Mouse (Mus musculus) yolk sac, embryonic 10.5 days (tissue): ENCODE measurements around the gene Nin.

ENCODE experiments used
- DNase-seq: peaks from one replicate; pipeline ENCODE4 v3.0.0-alpha.2; 2017; ENCODE audit warnings: low spot score

Nin gene

DNA sequence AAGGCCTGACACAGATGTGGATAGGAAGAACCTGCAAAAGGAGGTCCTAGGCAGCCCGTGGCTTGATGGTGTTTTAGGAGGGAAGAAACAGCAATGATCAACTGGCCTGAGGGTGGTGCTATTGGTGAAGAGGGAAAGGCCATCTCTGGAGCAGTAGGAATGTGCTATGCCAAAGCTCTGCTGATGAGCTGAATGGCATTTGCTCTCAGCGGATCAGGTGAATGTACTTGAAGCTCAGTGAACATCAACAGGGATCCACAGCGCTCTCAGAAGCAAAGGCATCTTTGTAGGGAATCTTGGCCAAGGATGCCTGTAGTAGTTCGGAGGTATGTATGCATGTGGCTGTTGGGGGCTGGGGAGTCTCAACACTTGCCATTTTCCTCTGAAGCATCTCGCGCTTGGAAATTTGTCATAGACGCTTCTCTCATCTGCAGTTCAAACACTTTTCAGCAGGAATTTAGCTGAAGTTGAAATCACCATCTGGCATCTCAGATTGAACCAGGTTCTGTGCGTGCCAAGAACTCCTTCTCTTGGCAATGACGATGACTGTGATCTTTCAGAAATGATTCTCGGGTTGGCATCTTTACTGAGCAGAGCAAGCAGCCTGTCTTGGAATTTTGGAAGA, 5.3 kb upstream of the Nin start:
- no peak for DNase-seq

DNA sequence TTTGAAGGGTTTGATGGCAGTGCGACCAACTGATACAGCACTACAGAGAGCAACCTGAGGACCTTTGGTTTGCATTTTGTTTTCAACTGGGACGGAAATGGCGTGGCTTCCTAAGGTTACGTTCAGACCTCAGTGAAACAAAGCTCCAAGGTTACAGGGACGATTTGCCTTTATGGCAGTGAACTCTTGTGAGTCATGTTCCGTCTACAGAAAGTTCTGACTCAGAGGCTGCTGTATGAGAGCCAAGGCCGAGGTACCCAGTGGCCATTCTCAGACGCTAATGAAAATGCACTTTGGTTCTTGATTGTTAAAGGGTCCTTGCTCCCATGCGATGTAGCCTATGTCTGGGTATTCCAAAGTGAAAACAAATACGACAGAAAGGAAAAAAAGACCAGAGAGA, 3.6 kb upstream of the Nin start:
- DNase-seq: no peak

DNA sequence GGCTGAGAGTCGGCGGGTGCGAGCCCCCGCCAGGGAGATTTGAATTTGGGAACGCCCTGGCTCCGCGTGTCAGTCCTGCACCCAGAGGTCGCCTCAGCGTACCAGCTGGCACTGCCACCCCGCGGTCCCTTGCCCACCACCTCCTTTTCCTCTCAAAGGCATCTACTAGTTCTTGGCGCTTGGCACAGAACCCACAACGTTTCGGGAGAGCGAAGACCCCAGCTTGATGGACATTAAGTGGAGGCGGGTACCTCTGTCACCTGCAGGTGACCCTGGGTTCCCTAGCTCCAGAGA, 1.5 kb downstream of the Nin start:
- DNase-seq: no peak

DNA sequence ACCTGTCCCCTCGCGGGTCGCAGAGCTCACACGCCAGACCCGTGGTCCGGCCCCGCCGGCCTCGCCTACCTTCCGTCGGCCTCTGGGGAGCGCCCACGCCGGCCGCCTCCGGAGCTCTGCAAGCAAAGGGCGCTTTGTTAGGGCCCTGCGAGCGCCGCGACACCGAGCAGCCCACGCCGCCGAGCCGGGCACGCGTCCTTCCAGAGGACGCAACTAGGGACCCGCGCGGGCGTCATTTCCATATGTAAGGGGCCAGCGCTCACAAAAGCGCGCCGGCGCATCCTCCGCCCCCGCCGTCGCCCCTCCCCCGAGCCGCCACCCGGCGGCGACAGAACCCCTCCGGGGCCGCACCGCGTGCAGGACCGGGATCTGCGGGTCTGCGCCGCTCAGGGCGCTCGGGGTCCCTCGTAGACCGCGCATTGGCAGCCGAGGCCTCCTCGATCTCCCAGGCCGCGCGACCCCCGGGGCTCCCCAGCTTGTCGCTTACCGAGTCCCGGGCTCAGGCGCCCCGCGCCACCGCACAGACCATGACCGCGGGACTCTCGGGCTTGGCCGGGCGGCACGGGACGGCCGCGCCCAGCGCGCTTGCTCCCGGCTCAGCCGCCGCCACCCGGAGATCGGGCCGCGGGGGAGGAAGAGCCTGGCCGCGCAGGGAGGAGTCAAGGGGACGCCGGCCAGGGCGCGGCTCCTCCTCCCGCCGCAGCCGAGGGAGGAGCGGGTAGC, 2.0 kb downstream of the Nin start:
- DNase-seq: peak; percentile 78

DNA sequence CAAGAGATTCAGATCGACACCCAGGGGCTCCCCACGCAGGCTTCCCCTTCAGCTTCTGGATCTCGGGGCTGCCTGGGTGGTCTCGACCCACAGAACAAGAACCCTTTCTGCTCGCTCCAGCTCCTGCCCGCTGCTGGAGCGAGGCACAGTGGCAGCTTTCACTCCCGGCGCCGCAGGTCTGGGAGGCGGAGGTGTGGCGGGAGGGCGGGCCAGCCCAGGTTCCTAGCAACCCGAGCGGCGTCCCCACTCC, 2.5 kb downstream of the Nin start:
- no peak for DNase-seq

DNA sequence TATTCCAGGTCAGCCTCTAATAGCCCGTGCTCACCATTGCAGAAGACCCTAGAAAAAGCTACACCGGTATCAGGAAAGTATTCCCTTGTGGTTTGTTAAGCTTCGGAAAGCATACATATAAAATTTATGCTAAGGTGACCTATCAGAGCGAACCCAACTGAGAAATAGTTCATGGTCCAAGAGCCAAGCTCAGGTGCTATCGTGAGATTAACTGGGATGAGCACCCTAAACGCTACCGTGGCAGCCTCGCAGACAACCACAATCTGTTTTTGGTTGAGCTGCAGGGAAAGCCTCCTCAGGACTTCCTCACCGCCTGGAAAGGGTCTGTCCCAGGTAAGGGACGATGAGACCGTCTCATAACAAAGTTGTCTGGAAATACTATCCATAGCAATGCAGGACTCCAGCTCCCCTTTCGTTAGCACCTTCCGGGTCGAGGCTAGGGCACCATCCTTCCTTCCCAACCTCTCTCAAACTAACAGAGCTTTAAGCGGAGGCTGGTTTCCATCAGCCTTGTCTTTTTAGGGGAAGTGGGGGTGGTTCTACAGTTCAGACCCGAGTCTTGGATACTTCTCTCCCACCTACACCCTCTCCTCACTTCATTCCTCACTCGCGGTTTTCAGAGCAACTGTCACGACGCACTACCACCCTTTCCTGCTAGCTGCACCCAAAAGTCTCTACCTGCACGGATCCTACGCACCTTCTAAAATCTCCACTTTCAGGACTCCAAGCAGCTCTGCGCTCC, 3.0 kb downstream of the Nin start:
- DNase-seq: no peak

DNA sequence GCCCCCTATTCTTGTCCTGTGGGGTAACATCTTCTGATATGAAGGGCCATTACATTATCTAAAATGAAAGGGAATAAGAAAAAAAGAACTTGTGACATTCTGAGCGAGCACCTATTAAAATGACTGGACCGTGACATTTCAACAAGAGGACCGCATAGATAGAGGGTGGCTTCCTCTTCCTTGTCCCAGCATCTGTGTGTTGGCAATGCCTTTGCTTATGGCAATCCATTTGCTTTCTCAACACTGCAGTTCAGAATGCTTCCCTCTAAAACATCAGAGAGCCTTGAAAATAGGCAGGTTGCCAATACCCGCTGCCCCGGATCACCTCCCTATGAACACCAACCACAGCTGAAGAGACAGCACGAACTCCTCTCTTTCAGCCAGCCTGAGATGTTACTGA, 3.6 kb downstream of the Nin start:
- no peak for DNase-seq

DNA sequence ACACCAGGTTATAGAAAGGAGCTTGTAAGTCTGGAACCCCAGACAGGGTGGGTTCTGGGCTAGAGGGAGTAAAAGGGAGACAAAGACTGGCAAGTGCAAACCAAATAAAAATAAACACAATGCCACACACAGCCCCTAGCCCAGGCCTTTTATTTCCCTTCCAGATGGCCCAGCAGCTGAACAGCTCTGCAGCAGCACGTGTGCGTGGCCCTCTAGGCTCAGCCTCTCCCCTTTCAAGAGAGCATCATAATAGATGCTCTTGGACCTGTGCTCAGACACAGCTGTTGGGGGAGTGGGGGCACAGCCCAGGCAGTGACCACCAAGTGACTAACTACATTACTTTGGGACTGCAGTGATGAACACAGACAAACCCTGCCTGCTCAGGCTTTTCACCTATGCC, 5.4 kb downstream of the Nin start:
- no peak for DNase-seq

DNA sequence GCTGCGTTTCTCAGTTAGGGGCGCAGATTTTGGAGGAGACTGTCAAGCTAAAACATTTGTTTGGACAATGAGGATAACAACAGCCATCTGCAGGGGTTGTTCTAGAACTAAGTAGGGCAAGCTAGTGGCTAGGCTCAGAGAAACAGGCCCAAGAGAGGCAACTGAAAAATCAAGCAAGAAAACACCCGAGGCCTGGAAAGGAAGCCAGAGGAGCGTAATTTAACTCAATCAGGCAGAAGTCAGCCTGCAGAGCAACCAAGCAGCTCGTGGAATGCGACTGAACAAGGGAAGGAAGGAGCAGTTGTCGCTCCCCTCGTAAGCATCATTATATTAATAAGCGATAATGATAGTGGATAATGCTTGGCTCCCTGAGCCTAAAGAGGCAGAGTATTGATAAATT, 7.0 kb downstream of the Nin start:
- no peak for DNase-seq

DNA sequence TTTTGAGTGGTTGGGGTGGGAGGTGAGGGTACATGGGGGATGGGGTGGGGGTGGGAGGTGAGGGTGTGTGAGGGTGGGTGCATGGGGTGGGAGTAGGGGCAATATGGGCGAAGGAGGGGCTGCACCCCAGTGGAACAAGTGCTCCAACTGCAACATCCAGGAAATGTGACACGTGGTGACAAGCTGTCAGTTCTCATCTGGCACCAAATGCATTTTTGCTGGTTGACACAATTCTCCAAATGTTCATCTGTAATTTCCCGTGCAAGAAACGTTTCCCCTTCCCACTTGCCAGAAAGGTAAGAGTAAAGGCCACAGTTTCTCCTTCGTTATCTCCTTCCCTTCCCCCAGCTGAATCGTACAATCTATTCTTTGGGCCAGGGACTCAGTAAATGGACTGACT, 7.6 kb downstream of the Nin start:
- no peak for DNase-seq

DNA sequence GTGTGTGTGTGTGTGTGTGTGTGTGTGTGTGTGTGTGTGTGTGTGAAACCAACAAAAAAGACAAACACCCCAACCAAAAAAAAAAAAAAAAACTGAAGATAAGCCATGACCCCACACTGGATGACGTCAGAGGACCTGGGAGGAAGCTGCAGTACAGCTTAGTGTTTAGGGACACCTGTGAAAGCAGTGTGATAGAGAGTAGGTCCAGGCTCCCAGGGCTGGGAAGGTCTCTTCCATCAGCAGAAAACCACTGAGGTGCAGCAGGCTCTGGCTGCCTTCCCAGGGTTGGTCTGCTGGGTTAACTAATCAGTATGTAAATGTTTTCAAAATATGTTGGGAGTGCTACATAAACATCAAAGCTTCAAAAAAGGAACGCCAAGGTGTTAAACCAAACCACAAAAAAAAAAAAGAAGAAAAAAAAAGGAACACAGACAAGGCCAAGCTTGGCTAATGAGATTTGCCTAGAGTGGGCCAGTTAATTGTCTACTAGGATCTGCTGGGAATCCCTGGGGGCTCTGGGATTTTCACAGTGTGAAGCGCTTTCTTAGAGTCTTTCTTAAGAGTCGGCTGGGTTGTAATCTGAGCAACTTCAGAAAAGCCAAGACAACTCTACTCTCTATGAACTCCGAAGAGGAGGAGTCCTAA, 8.6 kb downstream of the Nin start:
- DNase-seq: no peak

DNA sequence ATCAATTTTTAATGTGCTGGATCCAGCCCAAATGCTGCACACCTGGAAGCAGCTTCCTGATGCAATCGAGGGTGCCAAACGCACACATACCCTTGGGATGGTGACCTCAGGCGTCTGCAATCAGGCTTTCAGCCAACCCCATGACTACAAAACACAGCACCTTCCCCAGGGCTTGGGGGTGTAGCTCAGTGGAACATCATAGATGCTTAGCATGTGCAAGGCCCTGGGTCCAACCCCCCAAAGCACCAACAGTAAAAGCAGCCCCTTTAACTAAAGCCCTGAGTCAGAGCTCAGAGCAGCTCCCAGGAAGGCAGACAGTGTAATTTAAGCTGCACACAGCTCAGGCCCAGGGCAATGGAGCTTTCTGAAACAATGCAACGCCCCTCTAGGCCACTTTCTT, 9.3 kb downstream of the Nin start:
- DNase-seq: no peak

DNA sequence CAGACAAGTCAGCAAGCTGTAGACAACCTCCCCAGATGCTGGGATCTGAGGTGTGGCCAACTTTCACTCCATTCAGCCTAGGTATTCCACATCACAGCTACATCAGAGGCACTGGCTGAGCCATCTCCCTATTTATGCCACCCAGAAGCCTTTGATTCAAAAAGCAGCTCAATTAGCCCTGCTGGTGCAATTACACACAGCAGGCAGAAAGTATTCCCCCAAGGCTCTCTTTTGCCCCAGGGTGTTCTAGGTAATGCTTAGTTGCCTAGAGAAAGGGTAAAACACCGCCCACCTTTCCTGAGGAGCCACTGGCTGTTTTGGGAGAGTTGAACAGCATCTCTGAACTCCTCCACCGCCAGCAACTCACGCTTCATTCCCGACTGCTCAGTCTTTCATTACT, 10.3 kb downstream of the Nin start:
- DNase-seq: no peak

DNA sequence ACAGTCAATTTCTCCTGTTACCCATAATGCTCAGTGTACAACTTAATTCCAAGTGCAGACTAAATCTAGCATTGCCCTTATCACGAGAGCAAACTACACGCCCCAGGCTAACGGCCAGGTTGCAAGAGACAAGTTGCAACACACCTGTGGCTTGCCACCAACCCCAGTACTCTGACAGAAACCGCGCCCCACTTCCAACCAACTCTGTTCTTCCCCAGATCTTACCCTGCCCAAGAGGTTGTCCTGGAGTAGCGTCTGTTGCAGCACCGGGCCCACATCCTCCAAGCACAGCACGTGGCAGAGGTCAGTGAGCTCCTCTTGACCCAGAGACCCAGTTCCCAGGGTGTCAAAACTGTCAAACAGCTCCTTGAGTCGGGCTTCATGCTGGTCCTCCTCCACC, 11.1 kb downstream of the Nin start:
- no peak for DNase-seq

DNA sequence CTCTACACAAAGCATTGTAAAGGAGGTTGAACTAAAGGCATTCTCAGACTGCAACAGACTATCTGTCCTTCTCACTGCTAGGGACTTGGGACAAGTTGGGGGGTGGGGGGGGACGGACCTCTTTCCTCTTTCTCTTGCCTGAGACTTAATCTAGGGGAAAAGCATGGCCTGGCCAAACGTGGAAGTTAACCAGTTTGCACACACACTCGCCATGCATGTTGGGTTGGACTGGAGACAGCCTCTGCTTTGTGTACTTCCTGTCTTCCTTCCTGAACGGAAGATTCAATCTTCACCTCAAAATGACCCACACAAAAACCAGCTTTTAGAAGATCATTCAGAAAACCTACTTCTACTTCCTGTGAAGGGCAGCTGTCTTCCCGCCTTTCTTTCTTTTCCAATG, 11.7 kb downstream of the Nin start:
- no peak for DNase-seq

DNA sequence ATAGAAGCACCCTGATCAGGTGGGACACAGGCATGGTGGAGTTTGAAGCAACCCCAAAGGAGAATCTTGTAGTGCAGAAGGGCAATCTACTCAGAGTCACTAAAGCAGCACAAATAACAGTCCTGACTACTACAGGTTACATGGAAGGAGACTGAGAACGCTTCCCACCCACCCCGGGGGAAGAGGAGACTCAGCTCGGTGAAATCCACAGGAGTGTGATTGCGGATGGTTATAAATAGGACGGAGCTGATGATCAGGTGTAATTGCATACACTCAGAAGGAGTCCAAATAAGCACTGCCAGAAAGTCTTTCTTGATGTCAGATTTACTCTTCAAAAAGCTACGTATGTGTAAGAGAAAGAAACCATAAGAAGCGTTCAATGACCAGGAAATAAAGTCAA, 15.6 kb downstream of the Nin start:
- no peak for DNase-seq

DNA sequence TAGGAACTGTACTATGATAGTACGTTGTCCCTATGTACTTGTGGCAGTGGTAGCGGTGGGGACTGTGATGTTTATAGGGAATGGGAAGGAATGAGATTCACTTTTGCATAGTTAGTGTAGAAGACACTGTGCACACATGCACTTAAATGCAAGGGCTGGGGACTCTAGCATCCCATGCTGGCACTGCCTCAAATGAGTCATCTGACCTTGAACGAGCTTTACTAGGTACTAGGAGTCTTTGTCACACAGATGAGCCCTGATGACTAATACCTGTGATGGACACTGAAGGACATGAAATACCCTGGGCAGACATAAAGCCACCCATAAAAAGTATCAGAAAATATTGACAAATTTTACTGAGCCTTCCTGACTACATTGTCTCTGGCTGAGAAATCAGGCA, 16.2 kb downstream of the Nin start:
- no peak for DNase-seq

DNA sequence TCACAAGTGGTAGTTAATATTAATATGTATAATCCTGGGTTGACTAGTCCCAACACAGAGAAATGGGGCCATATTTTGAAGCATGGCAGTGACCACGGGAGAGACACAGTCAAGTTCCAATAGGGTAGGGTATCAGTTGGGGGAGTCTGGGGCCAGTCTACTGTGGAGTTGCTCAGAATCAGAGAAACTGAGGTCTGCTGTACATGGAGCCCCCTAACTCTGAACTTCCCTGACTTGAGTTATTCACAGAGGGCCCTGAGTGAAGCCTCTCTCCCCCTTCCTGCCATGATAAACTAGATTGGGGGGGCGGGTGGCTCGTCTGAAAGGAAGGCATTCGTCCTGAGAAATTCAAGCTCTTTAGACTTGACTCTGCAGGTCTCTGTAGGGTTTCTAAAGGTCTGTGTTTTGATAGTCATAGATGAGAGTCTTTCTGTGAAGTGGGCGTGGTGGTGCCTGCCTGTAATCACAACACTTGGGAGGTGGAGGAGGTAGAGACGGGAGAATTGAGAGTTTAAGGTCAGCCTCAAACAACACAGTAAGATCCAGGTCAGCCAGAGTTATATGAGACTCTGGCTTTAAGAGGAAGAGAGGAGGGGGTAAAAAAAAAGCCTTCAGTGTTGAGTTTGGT, 20.1 kb downstream of the Nin start:
- DNase-seq: no peak

DNA sequence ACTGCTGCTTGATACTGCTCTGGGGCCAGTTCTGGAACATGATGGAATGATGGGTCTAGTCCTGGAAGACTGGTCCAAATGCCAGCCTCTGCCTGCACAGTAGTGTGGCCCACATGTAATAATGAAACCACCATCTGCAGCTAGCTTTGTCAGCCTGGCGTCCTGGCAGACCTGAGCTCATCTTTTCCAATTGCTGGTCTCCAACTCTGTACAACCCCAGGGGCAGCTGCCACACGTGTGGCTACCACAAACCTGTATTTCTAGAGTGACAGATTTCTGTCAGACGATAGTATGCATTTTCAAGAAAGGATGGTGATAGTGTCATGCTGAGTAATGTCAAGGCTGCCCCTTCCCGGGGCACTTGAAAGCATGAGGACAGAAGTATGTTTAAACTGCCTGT, 25.2 kb downstream of the Nin start:
- no peak for DNase-seq

DNA sequence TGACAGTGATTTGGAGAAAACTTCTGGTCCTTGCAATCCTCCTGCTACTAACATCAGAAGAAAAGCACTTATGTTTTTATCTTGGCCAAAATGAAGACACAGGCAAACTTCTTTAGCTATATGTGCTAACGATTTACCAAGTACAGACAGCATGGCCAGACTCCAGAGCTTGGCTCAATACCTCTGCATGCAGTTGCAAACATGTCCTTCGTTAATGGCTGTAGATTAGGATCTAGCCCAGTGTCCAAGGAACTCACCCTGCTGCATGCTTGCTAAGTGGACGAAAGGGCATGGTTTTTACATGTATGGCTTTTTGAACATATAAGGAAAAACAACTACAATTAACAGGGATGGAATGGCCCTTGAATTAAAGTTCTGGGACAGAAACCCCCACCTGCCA, 28.2 kb downstream of the Nin start:
- no peak for DNase-seq

DNA sequence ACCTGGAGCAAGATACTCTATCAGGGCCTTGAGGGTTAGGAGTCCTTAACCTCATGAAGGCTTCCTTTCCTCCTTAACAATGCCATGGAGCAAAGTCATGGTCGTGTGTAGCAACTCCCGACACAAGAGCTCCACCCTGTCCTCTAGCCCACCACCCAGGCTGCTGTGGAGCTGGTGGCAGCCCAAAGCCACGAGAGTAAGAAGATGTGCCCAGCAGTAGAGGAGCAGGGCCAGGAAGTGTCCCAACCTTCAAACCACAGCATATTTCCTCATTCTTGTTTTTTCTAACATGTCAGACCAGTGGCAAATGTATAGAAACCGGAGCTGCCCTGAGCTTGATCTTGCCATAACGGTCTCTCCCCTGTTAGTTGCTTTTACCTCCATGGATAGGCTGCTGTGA, 29.3 kb downstream of the Nin start:
- DNase-seq: no peak

DNA sequence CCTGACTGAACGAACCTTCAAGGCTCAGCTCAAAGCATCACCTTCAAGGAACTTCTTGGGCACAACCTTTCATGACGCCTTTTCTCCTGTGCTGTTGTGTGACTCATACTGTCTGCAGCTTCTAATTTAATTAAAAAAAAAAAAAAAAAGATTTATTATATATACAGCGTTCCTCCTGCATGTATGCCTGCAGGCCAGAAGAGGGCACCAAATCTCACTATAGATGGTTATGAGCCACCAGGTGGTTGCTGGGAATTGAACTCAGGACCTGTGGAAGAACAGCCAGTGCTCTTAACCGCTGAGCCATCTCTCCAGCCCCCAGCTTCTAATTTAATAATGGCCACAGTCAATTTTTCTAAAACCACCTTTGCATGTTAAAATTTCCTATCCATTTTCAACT, 29.8 kb downstream of the Nin start:
- DNase-seq: no peak

DNA sequence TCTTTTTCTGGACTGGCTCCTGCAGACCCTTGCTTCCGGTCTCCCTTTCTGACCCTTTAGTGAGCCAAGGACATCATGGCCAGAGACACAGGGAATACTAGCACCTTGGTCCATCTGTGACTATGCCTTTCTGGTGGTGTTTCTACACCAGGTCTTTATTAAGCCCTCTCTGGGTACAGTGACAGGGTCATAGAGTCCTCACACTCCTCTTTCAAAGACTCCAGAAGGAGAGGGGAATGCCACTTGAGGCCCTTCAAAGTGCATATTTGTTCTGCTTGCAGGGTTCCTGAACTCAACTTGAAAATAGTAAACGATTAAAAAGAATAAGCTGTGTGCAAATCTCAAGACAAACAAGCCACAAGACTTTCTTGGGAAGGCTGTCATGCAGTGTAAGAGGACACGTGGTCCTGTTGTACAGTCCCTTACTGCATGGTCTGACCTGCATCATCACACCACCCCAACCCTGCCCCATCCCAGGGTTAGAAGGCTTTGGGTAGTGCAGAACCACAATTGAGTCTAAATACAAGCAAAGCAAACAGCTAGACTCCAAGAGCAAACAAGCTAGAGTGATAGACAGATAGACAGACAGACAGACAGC, 30.5 kb downstream of the Nin start:
- no peak for DNase-seq
